Mouse (Mus musculus) embryonic facial prominence, embryonic 14.5 days (tissue): ENCODE measurements around the gene Zmiz1. TPM values are rescaled to one million over a fixed set of nuclear protein-coding genes. Genes with fewer than 3 reads are reported as not detected.

Experiments used
- ATAC-seq: fragments of 200-750 bp; cut with Nextera tagmentation; 2 replicates; pipeline ENCODE4 v1.8.0; 2017; ENCODE audit warnings: low read depth, moderate number of reproducible peaks, moderate TSS enrichment
- DNase-seq: peaks from one replicate; pipeline ENCODE4 v3.0.0-alpha.2; 2015; ENCODE audit warnings: low spot score
- H3K27ac ChIP-seq: fragments of 300-500 bp; sonication (generic); replicated peaks from 2 replicates; pipeline ENCODE4 v1.5.1; 2014; ENCODE audit warnings: low read depth, mild to moderate bottlenecking, low read length, moderate library complexity
- H3K27me3 ChIP-seq: fragments of 300-500 bp; sonication (generic); replicated peaks from 2 replicates; pipeline ENCODE4 v1.6.1; 2014; ENCODE audit warnings: low read length; ENCODE audit not compliant: control insufficient read depth, insufficient read depth
- H3K36me3 ChIP-seq: fragments of 300-500 bp; sonication (generic); 2 replicates; pipeline ENCODE4 v1.6.1; 2014; ENCODE audit warnings: low read length, mixed read lengths; ENCODE audit not compliant: control insufficient read depth, insufficient read depth
- H3K4me1 ChIP-seq: fragments of 300-500 bp; sonication (generic); 2 replicates; pipeline ENCODE4 v1.6.1; 2014; ENCODE audit warnings: antibody characterized with exemption, low read length; ENCODE audit not compliant: control insufficient read depth, insufficient read depth
- H3K4me2 ChIP-seq: fragments of 300-500 bp; sonication (generic); 2 replicates; pipeline ENCODE4 v1.6.1; 2014; ENCODE audit warnings: low read depth, mild to moderate bottlenecking, low read length, moderate library complexity, mixed read lengths
- H3K4me3 ChIP-seq: fragments of 300-500 bp; sonication (generic); 2 replicates; pipeline ENCODE4 v1.5.1; 2014; ENCODE audit warnings: low read depth, mild to moderate bottlenecking, low read length
- H3K9ac ChIP-seq: fragments of 300-500 bp; sonication (generic); 2 replicates; pipeline ENCODE4 v1.6.1; 2014; ENCODE audit warnings: low read depth, mild to moderate bottlenecking, low read length, moderate library complexity, mixed read lengths
- H3K9me3 ChIP-seq: fragments of 300-500 bp; sonication (generic); 2 replicates; pipeline ENCODE4 v1.6.1; 2016; ENCODE audit warnings: low read length; ENCODE audit not compliant: control insufficient read depth
- WGBS: fragments of 180-500 bp; shearing (Covaris S2); extraction: QIAGEN DNeasy Blood & Tissue Kit; methylation state at CpG from one replicate; pipeline ENCODE4 v1.1.7; 2014; 5-methylcytosine and 5-hydroxymethylcytosine counted together
- polyA plus RNA-seq: library from polyadenylated mRNA; unstranded; fragments of >200 nt; fragmentation: Nextera tagmentation; extraction: Ambion mirVana; gene quantifications from 2 replicates; pipeline ENCODE4 v1.2.1, GENCODE M21; 2014

Gene Zmiz1
- polyA plus RNA-seq, 1 experiment from 2014 or later: 31.3 TPM

- H3K36me3 ChIP-seq: peaks cover 4% of the 10 kb centered on the region; the same call in 1 of the 2 replicates
- peaks cover 25% of the 10 kb centered on the region for H3K4me1 ChIP-seq
- H3K9ac ChIP-seq: no peak overlapping the region
- peak overlapping the region; percentile 53 for H3K27ac ChIP-seq
- H3K4me3 ChIP-seq: no peak overlapping the region
- DNase-seq (peak; percentile 87), ATAC-seq (no peak)
- H3K27me3 ChIP-seq: no peaks in the 10 kb centered on the region
- no peaks in the 10 kb centered on the region for H3K9me3 ChIP-seq
- H3K4me2 ChIP-seq: no peak overlapping the region
- WGBS: 32% methylated on average over 5 of the region's 5 CpGs
Measured at GRCm38 (mm10) chr14:25707691-25708181, 248.8 kb downstream of the Zmiz1 start.

GRCm38 (mm10) chr14:25708451-25708850, 249.5 kb downstream of the Zmiz1 start:
- peak; percentile 47 for DNase-seq
- Histone ChIP-seq H3K9ac (no peak overlapping the region), H3K36me3 (peaks cover 4% of the 10 kb centered on the region; the same call in 1 of the 2 replicates), H3K9me3 (no peaks in the 10 kb centered on the region), H3K4me2 (no peak overlapping the region), H3K4me3 (no peak overlapping the region), H3K4me1 (peaks cover 25% of the 10 kb centered on the region), H3K27ac (peak overlapping the region; percentile 58), H3K27me3 (no peaks in the 10 kb centered on the region)
- WGBS: 47% methylated on average over 4 of the region's 4 CpGs
- 0 out of 2 replicates have a peak, but pooled peaks have one; percentile 16 for ATAC-seq

GRCm38 (mm10) chr14:25708917-25709316, 249.9 kb downstream of the Zmiz1 start:
- ATAC-seq (0 out of 2 replicates have a peak, but pooled peaks have one; percentile 10), DNase-seq (peak; percentile 44)
- Histone ChIP-seq H3K4me1 (peaks cover 25% of the 10 kb centered on the region), H3K27me3 (no peaks in the 10 kb centered on the region), H3K9ac (no peak overlapping the region), H3K36me3 (peaks cover 4% of the 10 kb centered on the region; the same call in 1 of the 2 replicates), H3K27ac (peak overlapping the region; percentile 58), H3K9me3 (no peaks in the 10 kb centered on the region), H3K4me2 (no peak overlapping the region), H3K4me3 (no peak overlapping the region)
- WGBS: 88% methylated on average over 2 of the region's 2 CpGs

GRCm38 (mm10) chr14:25710073-25710472, 251.1 kb downstream of the Zmiz1 start:
- no peak overlapping the region for H3K4me2 ChIP-seq
- H3K36me3 ChIP-seq: peaks cover 12% of the 10 kb centered on the region
- no peak overlapping the region for H3K27ac ChIP-seq
- H3K9me3 ChIP-seq: no peaks in the 10 kb centered on the region
- H3K4me3 ChIP-seq: no peak overlapping the region
- no peak overlapping the region; the same call in 1 of the 2 replicates for H3K9ac ChIP-seq
- no peak for ATAC-seq
- H3K4me1 ChIP-seq: peaks cover 25% of the 10 kb centered on the region
- H3K27me3 ChIP-seq: no peaks in the 10 kb centered on the region
- DNase-seq: no peak
- 60% methylated on average over 4 of the region's 4 CpGs for WGBS

GRCm38 (mm10) chr14:25710681-25711080, 251.7 kb downstream of the Zmiz1 start:
- Histone ChIP-seq H3K36me3 (peaks cover 13% of the 10 kb centered on the region), H3K4me2 (no peak overlapping the region), H3K4me1 (peaks cover 25% of the 10 kb centered on the region), H3K9ac (no peak overlapping the region), H3K9me3 (no peaks in the 10 kb centered on the region), H3K27ac (no peak overlapping the region), H3K4me3 (no peak overlapping the region), H3K27me3 (no peaks in the 10 kb centered on the region)
- no peak for DNase-seq
- 60% methylated on average over 4 of the region's 4 CpGs for WGBS
- ATAC-seq: no peak

- no peak overlapping the region for H3K9ac ChIP-seq
Measured at GRCm38 (mm10) chr14:25711177-25711576, 252.2 kb downstream of the Zmiz1 start.

GRCm38 (mm10) chr14:25711602-25712001, 252.6 kb downstream of the Zmiz1 start:
- H3K4me3 ChIP-seq: no peak overlapping the region
- no peak overlapping the region for H3K27ac ChIP-seq
- H3K4me1 ChIP-seq: peaks cover 25% of the 10 kb centered on the region
- H3K9me3 ChIP-seq: no peaks in the 10 kb centered on the region
- 61% methylated on average over 8 of the region's 8 CpGs for WGBS
- no peaks in the 10 kb centered on the region for H3K27me3 ChIP-seq
- H3K4me2 ChIP-seq: no peak overlapping the region
- H3K9ac ChIP-seq: no peak overlapping the region
- peaks cover 17% of the 10 kb centered on the region for H3K36me3 ChIP-seq
- ATAC-seq (no peak), DNase-seq (no peak)

More at GRCm38 (mm10) chr14:25711177-25711576, 252.2 kb downstream of the Zmiz1 start:
- Histone ChIP-seq H3K36me3 (peaks cover 13% of the 10 kb centered on the region), H3K4me3 (no peak overlapping the region), H3K27ac (no peak overlapping the region), H3K27me3 (no peaks in the 10 kb centered on the region), H3K9me3 (no peaks in the 10 kb centered on the region), H3K4me1 (peaks cover 25% of the 10 kb centered on the region), H3K4me2 (no peak overlapping the region)
- ATAC-seq: peak; percentile 45; the same call in 1 of the 2 replicates
- no peak for DNase-seq
- 48% methylated on average over 7 of the region's 7 CpGs for WGBS

- Histone ChIP-seq H3K36me3 (peaks cover 23% of the 10 kb centered on the region), H3K9ac (no peak overlapping the region), H3K4me2 (no peak overlapping the region), H3K4me3 (no peak overlapping the region), H3K27ac (no peak overlapping the region), H3K27me3 (no peaks in the 10 kb centered on the region), H3K9me3 (no peaks in the 10 kb centered on the region), H3K4me1 (peaks cover 33% of the 10 kb centered on the region)
- ATAC-seq (no peak), DNase-seq (peak; percentile 42)
- WGBS: 19% methylated on average over 4 of the region's 4 CpGs
Measured at GRCm38 (mm10) chr14:25713443-25713842, 254.5 kb downstream of the Zmiz1 start.
